Mouse (Mus musculus) fibroblast of lung, adult 2 months (primary cell): Measurements from ENCODE around the gene Rnf26.

Experiments
- DNase-seq: peaks from one replicate; pipeline ENCODE4 v3.0.0-alpha.2; 2011; ENCODE audit warnings: low read depth

The Rnf26 gene

DNA sequence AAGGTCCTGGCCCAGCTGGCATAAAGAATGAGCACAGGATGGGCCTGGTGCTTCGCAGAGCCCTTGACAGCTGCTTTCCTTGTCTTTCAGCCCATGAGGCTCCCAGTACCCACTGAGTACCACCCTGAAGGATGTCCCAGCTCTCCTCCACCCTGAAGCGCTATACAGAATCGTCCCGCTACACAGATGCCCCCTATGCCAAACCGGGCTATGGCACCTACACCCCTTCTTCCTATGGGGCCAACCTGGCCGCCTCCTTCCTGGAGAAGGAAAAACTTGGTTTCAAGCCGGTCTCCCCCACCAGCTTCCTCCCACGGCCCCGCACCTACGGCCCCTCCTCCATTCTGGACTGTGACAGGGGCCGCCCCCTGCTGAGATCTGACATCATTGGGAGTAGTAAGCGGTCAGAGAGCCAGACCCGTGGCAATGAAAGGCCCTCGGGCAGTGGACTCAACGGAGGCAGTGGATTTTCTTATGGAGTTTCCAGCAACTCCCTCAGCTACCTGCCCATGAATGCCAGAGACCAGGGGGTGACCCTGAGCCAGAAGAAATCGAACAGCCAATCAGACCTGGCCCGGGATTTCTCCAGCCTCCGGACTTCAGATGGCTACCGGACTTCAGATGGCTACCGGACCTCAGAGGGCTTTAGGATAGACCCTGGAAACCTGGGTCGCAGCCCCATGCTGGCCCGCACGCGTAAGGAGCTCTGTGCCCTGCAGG, 37.9 kb downstream of the Rnf26 start:
- DNase-seq = no peak

- no peak for DNase-seq
Observed at GRCm38 (mm10) chr9:44074395-44075275, 38.7 kb downstream of the Rnf26 start.

DNA sequence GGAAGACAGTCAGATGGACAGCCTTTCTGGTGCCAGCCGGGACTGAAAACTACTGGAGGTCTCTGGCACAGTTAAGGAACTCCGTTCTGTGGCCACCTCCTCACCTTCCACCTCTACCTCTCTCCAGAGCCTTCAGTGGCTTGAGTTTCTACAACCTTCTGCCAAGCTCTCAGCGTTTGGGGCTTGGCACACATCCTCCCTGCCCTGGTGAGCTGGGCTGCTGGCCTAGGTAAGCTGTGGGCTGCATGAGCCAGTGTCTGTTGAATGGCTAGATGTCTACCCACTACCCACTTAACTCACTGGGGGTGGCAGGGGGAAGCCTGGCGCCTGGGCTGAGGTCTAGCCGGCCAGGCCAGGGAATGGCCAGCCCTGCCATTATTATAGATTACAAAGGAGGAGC, 40.2 kb downstream of the Rnf26 start:
- DNase-seq = peak; percentile 73

DNA sequence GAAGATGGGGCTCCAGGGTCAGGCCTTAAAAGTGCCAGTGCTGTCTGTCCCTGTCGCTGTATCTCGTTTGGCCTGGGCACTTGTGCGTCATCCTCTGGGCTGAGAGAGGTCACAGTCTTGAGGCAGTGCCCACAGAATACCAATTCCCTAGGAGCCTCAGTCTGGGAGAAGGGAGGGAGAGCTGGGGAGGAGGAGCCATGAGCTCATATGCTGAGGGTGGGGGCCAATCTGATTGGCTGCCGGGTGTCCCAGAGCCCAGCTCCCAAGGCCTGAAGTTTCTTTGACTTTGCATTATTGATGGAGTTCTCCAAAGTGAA, 40.8 kb downstream of the Rnf26 start:
- peak; percentile 60 for DNase-seq

DNA sequence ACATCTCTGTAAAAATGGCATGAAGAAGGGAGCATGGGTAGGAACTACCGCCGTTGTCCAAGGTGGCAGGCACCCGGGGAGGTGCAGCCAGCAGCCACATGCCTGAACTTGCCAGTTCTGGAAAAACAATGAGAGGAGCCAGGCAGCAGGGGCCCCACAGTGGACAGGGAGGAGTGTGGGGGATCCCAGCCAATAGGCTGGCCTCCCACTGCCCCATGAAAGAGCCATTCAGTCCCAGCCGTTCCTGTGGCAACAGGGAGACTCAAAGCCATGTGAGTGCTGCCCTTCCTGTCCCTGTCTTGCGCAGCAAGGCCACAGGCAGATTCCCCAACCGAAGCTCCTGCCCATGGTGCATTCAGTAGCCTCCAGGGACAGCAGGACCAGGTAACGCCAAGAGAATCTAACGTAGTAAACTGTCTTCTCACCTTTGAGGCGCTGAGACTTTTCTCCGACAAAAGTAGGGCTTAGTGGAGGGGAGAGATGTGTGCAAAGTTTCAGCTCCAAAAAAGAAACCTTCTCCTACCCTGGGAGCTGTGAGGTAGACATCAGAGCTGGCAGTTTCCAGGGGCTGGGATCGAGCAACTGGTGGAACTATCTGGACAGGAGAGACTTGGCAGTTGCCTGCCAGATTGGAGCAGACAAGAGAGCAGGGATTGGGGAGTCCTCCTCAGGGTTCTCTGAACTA, 41.3 kb downstream of the Rnf26 start:
- peak; percentile 52 for DNase-seq

- no peak for DNase-seq
Observed at GRCm38 (mm10) chr9:44070844-44071231, 42.5 kb downstream of the Rnf26 start.

DNA sequence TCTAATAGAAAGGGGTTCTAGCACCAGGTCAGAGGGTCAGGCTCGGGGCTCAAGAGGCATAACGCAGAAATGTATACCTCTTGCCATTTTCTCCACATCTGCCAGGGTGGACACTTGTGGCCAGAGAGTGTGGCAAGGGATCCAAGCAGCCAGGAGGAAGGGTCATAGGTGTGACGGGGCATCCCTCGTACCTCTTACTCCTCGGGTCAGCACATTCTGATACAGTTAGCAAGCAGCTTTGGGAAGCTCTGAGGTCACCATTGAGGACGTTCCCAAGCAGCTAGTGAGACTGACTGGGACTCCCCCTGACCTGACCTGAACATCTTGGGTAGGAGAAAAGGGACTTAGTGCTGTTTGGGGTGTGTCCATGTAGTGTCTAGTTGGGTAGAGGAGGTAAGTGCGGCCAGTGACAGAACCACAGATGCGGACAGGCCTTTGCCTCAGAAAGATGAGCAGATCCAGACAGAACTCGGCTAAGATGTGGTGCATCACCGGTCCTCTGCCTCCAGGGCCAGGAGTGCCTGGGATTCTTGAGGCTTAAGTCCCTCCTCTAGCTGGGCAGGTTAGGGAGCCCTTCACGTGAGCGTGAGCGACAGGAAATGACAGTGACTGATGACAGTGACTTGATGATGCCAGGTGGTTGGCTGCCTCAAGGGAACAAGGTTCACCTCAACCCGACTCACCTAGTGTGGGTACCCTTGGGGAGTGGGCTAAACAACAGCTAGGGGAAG, 43.0 kb downstream of the Rnf26 start:
- no peak for DNase-seq

DNA sequence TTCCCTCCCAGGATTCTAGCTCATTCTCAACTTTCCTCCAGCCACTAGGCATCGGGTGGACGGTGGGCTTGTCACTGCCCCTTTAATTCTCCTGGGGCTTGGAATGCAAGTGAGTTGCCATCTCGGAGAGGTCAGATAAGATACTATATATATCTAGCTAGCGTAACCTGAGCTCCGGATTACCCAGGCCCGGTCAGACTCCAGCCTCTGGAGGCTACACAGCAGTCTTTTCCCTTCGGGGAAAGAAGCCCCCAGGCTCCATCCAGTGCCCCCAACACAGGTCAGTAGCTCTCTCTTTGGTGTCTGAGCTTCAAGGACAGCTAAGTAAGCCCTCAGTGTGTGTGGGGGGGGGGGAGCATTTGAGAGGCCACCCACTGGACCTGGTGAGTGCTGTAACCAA, 44.1 kb downstream of the Rnf26 start:
- DNase-seq = no peak

- DNase-seq = no peak
Observed at GRCm38 (mm10) chr9:44067960-44068330, 45.4 kb downstream of the Rnf26 start.

DNA sequence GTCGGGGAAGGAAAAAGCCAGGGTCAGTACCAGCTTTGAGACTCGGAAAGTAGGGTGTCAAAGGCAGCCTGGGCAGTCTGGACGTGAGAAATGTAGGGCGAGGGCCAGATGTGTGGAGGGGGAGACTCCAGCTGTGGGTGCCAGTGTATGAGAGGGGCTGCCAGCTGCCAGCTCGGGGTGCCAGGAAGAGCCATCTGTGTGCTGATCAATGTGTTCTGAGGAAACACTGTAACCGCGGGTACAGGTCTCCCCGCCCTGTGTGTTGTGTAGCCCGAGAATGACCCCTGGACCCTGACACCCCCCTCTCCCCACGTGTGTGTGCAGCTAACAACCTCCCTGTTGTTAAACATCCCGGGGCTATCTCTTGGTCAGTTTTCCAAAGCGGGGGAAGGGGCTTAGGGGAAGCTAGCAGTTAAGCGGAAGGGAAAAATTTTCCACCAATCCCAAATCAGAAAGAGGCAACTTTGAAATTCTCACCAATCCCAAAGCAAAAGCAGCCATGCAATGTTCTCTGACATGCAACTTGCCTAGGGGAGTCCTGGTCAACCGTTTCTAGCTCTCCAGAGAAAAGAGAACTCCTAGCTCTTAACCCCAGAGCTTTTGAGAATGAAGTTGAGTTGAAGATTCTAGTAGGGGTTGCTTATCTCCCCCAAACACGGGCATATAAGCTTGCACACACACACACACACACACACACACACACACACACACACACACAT, 45.9 kb downstream of the Rnf26 start:
- DNase-seq = no peak

DNA sequence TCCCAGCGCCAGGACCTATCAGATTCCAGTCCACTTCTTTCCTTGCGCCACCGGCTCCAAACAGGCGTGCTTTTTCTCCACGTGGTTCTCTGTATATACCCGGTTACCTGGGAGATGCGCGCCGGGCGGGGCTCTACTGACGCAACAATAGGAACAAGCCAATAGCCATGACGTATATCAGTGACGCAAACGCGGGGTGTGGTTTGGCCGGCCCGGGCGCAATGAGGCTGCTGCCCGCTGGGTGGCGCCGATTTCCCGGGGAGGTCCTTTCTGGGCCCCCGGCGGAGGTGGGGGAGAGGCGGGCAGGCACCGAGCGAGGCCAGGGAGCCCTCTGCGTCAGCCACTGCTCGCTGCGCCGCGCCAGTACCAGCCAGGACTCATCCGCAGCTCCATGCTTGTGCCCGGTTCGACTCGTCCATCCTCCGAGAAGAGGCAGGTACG, 46.5 kb downstream of the Rnf26 start, which contains the start of gene Usp2:
Usp2 (plus strand) TSS at position 237 of the 441 bp plus-strand sequence.
- peak; percentile 95 for DNase-seq

- DNase-seq = no peak
Observed at GRCm38 (mm10) chr9:44065177-44065576, 48.1 kb downstream of the Rnf26 start.

GRCm38 (mm10) chr9:44058606-44059005, 54.7 kb downstream of the Rnf26 start:
- no peak for DNase-seq

DNA sequence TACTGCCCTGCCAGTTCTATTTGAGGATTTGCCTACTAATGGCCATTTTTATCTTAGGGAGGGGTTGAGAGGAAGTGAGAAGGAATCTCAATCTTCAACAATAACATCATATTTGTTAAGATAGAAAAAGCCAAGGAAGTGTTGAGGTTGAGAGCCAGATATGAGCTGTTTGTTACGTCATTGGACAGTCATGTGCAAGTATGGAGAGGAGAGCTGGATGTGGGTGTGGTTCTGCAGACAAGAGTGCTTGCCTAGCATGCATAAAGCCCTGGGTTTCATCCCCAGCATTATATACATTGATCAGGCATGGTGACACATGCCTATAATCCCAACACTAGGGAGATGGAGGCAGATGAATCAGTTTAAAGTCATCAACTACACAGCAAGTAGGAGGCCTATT, 59.4 kb downstream of the Rnf26 start:
- no peak for DNase-seq

DNA sequence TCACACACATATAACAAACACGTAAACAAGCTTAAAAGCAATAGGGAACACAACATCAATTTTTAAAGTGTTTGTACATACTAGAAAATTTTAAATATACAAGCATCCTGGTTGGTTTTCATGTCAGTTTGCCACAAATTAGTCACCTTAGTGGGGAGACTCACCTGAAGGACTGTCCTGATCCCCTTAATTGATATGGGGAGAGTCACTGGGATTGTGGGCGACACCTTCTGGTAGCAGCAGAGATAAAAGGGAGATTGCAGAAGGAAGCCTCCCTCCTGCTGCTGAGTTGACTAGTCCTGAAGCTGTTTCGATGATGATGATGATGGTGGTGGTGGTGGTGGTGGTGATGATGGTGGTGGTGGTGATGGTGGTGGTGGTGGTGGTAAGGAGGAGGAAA, 60.5 kb downstream of the Rnf26 start:
- DNase-seq = no peak

DNA sequence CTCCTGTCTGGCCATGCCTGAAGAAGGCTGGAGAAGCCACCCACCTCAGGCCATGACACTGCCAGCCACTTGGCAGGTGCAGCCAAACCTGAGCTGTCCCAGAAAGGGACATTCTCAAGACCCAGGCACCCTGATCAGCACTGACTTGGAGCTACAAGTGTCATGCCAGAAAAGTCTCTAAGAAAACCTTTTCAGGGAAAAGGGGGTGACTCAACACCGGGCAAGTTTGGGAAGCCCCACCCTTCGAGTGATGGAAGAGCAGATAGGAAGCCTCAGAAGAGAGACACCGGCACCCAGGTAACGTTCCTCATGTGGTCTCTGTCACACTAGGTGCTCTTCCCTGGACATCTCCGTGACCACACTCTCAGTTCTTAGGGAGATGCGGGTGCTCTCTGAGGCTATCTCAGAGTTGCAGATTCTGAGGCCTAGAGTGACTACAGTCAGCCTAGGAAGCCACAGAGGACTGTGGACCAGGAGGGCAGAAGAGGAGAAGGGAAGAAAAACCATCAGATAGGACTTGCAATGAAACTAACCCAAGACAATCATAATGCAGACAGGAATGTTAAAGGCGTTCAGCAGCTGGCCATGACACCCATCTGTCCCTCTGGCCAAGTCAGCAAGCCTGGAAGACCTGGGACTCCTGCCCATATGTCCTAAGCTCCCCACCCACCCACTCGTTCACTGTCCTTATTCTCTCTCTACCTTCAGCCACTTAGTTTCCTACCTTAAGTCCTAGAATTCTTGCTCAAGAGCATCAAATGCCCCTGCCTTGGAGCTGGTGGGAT, 63.7 kb downstream of the Rnf26 start:
- DNase-seq = no peak

DNA sequence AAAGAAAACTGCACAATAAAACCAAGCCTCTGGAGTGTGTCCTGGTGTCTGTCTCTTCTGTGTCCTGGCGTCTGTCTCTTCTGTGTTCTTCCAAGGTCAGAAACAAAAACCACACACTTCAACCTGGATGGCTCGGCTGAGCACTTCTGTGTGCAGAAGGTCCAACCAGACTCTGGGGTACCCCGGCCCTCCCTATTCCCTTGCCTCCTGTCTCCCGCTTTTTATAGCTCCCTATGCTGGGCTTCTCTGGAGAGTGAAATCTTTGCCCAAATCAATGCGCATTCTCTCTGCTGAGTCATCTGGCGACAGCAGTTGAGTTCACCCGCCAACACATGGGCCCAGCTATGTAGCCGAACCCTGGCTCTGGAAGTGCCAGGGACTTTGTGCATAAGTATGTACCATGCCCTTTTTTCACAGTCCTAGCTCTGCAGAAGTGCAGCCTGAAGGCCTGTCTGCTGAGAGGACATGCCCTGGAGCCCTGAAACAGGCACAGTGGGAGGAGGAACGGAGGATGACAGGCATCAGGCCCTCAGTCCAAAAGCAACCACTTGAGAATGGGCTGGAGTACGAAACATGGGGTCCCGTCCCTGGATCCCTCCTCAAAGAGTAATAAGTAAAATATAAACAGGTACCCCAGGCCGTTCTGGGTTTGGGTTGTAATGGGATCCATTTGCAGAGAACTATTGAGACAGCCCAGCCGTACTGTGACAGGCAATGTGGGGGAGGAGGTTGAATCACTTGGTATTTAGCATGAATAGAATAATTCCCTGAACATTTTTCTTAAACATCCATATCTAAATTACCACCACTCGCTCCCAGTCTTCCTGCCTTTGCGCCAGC, 64.6 kb downstream of the Rnf26 start:
- no peak for DNase-seq

DNA sequence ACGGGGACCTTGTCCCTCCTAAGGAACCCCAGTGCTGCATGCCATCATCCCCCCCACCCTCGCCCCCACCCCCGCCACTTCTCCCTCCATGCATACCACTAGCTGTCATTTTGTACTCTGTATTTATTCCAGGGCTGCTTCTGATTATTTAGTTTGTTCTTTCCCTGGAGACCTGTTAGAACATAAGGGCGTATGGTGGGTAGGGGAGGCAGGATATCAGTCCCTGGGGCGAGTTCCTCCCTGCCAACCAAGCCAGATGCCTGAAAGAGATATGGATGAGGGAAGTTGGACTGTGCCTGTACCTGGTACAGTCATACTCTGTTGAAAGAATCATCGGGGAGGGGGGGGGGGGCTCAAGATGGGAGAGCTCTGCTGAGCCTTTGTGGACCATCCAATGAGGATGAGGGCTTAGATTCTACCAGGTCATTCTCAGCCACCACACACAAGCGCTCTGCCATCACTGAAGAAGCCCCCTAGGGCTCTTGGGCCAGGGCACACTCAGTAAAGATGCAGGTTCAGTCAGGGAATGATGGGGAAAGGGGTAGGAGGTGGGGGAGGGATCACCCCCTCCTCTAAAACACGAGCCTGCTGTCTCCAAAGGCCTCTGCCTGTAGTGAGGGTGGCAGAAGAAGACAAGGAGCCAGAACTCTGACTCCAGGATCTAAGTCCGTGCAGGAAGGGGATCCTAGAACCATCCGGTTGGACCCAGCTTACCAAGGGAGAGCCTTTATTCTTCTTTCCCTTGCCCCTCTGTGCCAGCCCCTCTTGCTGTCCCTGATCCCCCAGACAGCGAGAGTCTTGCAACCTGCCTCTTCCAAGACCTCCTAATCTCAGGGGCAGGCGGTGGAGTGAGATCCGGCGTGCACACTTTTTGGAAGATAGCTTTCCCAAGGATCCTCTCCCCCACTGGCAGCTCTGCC, 65.5 kb downstream of the Rnf26 start:
- no peak for DNase-seq

DNA sequence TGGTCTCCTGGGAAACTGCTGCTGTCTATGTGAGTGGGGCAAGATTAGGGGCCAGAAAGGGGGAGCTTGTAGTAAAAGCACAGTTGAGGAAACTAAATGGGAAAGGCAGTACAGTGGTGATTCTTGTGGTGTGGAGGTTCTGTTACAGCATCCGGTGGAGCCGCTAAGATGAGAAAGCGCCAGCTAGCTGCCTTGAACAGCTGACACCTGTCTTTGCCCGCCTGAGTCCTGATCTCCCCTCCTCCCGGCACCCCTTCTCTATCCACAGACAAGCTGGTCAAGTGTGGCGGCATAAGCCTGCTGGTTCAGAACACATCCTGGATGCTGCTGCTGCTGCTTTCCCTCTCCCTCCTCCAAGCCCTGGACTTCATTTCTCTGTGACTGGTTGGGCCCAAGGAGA, 66.2 kb downstream of the Rnf26 start:
- DNase-seq = no peak
